Mouse (Mus musculus) myocyte (in vitro differentiated cells): ENCODE results near the gene Tdrd3.

Experiments used
- CEBPB ChIP-seq: IDR thresholded peaks from 2 replicates; pipeline ENCODE4 v1.6.1; 2011; ENCODE audit warnings: mild to moderate bottlenecking, moderate library complexity; ENCODE audit not compliant: poor library complexity, insufficient read depth, severe bottlenecking
- E2F4 ChIP-seq: IDR thresholded peaks from one replicate; pipeline ENCODE4 v1.6.1; 2011; ENCODE audit warnings: mild to moderate bottlenecking, control low read depth, moderate library complexity; ENCODE audit not compliant: insufficient read depth
- MAX ChIP-seq: IDR thresholded peaks from one replicate; pipeline ENCODE4 v1.6.1; 2011; ENCODE audit warnings: low read depth, mild to moderate bottlenecking, control low read depth
- POLR2A ChIP-seq: IDR thresholded peaks from one replicate; pipeline ENCODE4 v1.6.1; 2011; ENCODE audit warnings: low read depth, mild to moderate bottlenecking, control low read depth, moderate library complexity; ENCODE audit not compliant: insufficient read length
- POLR2AphosphoS2 ChIP-seq: IDR thresholded peaks from one replicate; pipeline ENCODE4 v1.6.1; 2011; ENCODE audit warnings: low read depth, control low read depth; ENCODE audit not compliant: insufficient read length
- TCF12 ChIP-seq: IDR thresholded peaks from one replicate; pipeline ENCODE4 v1.6.1; 2011; ENCODE audit warnings: mild to moderate bottlenecking, control low read depth; ENCODE audit not compliant: poor library complexity, insufficient read depth, severe bottlenecking
- TCF3 ChIP-seq: IDR thresholded peaks from one replicate; pipeline ENCODE4 v1.6.1; 2011; ENCODE audit warnings: low read depth, control low read depth; ENCODE audit not compliant: insufficient read length

DNA sequence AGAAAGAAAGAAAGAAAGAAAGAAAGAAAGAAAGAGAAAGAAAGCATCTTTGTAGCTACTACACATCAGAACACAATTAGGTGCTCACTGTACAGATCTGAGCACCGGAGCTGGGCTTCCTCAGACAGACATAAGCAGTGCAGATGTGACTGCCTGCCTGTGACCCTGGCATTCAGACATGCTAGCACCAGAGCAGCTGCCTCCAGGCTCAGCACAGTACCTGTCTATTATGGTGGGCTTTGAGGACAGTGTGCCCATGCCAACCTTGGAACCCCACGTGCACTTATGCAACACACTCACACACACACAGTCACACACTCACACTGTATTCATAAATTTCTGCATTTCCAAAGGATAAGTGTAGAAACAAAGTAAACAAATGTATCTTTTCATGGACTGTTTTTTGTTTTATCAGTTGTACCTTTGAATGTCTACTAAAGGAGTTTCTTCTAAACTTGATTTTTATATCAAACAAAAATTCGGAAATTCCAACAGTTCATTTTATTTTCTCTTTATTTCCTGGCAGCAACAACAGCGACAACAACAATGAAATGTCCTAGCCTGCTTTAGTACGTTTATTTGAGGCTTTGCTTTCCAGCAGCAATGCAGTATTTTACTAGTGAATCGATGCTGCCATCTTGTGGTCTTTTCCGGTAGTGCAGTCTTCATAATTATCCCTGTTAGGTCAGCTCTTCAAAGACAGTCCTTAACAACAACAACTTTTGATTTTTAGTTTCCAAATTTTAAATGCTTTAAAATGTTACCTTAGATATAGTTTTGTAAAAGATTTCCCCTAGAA, 35.4 kb downstream of the Tdrd3 start:
- TF ChIP-seq TCF12 (no peak), POLR2A (no peak), E2F4 (no peak), MAX (no peak), CEBPB (no peak), POLR2AphosphoS2 (no peak), TCF3 (no peak)
